Mouse (Mus musculus): ENCODE data around the gene Lrp4. TPM values are rescaled to one million over a fixed set of nuclear protein-coding genes. Genes with fewer than 3 reads are reported as not detected.

The Lrp4 gene
- polyA plus RNA-seq, 1 experiment from 2014 or later = 3.4 TPM

- Histone ChIP-seq H3K9ac (ENCODE audit: low read length) (peak within 1 kb of the TSS; percentile 51; the same call in 1 of the 2 replicates), H3K4me3 (ENCODE audit: low read depth, low read length) (peak within 1 kb of the TSS; percentile 48), H3K36me3 (ENCODE audit: control insufficient read depth, insufficient read depth, low read length) (no peaks in the 10 kb centered on the region), H3K9me3 (ENCODE audit: control insufficient read depth, low read length) (no peaks in the 10 kb centered on the region), H3K27ac (replicated peaks) (no peak within 1 kb of the TSS), H3K27me3 (ENCODE audit: control insufficient read depth, insufficient read depth, low read length) (no peaks in the 10 kb centered on the region), H3K4me2 (replicated peaks; ENCODE audit: low read depth) (peak within 1 kb of the TSS; percentile 60), H3K4me1 (replicated peaks; ENCODE audit: control insufficient read depth, insufficient read depth) (no peaks in the 10 kb centered on the region)
- ATAC-seq (ENCODE audit: low FRiP score, low TSS enrichment) (peak; percentile 94), DNase-seq (ENCODE audit: low spot score) (peak; percentile 90)
- under 1% methylated on average over 19 of the region's 19 CpGs for WGBS
- no peak for TF ChIP-seq EP300 (optimal IDR thresholded peaks at IDR 0.05)
- TF ChIP-seq CTCF (IDR thresholded peaks at IDR 0.05; ENCODE audit: low read depth) = no peak
Measured at GRCm38 (mm10) chr2:91444286-91444892, 12.9 kb upstream of the Lrp4 start, which contains the start of gene 1110051M20Rik. Gene 1110051M20Rik (minus strand): TSS chr2:91444704.

DNA sequence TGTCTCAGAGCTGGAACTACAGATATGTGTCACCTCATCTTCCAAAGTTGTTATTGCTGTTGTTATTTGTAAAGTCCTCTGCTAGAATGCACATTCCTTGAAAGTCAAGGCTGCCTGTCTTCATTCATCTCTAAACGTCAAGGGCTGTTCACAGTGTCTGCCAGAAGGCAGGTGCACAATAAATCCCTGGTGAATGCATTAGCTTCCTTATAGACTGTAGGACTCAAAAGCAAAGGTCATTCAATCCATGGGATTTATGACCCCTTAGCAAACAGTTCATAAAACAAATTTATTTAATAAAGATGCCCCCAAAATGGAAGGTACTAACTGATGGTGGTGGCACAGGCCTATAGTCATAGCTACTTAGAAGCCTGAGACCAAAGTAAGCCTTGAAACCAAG lies 7.6 kb upstream of the Lrp4 start:
- DNase-seq (ENCODE audit: low spot score) (no peak), ATAC-seq (ENCODE audit: low FRiP score, low TSS enrichment) (no peak)
- TF ChIP-seq EP300 (optimal IDR thresholded peaks at IDR 0.05) = no peak
- TF ChIP-seq CTCF (IDR thresholded peaks at IDR 0.05; ENCODE audit: low read depth) = no peak
- Histone ChIP-seq H3K4me1 (replicated peaks; ENCODE audit: control insufficient read depth, insufficient read depth) (no peaks in the 10 kb centered on the region), H3K4me3 (ENCODE audit: low read depth, low read length) (no peak overlapping the region), H3K36me3 (ENCODE audit: control insufficient read depth, insufficient read depth, low read length) (no peaks in the 10 kb centered on the region), H3K27me3 (ENCODE audit: control insufficient read depth, insufficient read depth, low read length) (no peaks in the 10 kb centered on the region), H3K9me3 (ENCODE audit: control insufficient read depth, low read length) (no peaks in the 10 kb centered on the region), H3K4me2 (replicated peaks; ENCODE audit: low read depth) (no peak overlapping the region), H3K9ac (ENCODE audit: low read length) (no peak overlapping the region), H3K27ac (replicated peaks) (no peak overlapping the region)
- WGBS = 55% methylated on average over 1 of the region's 1 CpGs

DNA sequence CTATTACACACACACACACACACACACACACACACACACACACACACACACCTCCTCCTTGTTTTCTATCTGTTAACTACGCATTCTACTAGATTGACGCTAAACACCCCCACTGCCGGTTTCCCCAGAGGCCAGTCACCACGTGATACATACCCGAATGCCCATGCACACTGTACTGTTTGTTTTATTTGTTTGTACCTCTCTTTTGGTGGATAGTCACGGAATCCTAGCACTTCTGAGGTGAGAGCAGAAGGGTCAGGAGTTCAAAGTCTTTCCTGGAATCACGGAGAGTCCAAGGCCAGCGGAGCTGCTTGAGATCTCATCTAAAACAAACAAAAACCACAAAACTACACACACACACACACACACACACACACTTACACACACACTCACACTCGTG lies 7.0 kb upstream of the Lrp4 start:
- H3K27me3 ChIP-seq (ENCODE audit: control insufficient read depth, insufficient read depth, low read length) = no peaks in the 10 kb centered on the region
- no peak for DNase-seq (ENCODE audit: low spot score)
- no peak overlapping the region for H3K27ac ChIP-seq (replicated peaks)
- H3K4me1 ChIP-seq (replicated peaks; ENCODE audit: control insufficient read depth, insufficient read depth) = no peaks in the 10 kb centered on the region
- whole genome bisulfite sequencing = 43% methylated on average over 9 of the region's 9 CpGs
- no peak overlapping the region for H3K9ac ChIP-seq (ENCODE audit: low read length)
- no peaks in the 10 kb centered on the region for H3K36me3 ChIP-seq (ENCODE audit: control insufficient read depth, insufficient read depth, low read length)
- TF ChIP-seq CTCF (IDR thresholded peaks at IDR 0.05; ENCODE audit: low read depth) = no peak
- no peak for TF ChIP-seq EP300 (optimal IDR thresholded peaks at IDR 0.05)
- H3K4me3 ChIP-seq (ENCODE audit: low read depth, low read length) = no peak overlapping the region
- no peaks in the 10 kb centered on the region for H3K9me3 ChIP-seq (ENCODE audit: control insufficient read depth, low read length)
- H3K4me2 ChIP-seq (replicated peaks; ENCODE audit: low read depth) = no peak overlapping the region
- peak; percentile 36; the same call in 1 of the 2 replicates for ATAC-seq (ENCODE audit: low FRiP score, low TSS enrichment)

- DNase-seq (ENCODE audit: low spot score) = peak; percentile 44
- no peak overlapping the region for H3K4me3 ChIP-seq (ENCODE audit: low read depth, low read length)
- no peaks in the 10 kb centered on the region for H3K27me3 ChIP-seq (ENCODE audit: control insufficient read depth, insufficient read depth, low read length)
- no peaks in the 10 kb centered on the region for H3K4me1 ChIP-seq (replicated peaks; ENCODE audit: control insufficient read depth, insufficient read depth)
- peak; percentile 33; the same call in 1 of the 2 replicates for ATAC-seq (ENCODE audit: low FRiP score, low TSS enrichment)
- H3K9me3 ChIP-seq (ENCODE audit: control insufficient read depth, low read length) = no peaks in the 10 kb centered on the region
- 29% methylated on average over 8 of the region's 8 CpGs for WGBS
- H3K4me2 ChIP-seq (replicated peaks; ENCODE audit: low read depth) = peak overlapping the region; percentile 3; the same call in 1 of the 2 replicates
- no peak overlapping the region for H3K9ac ChIP-seq (ENCODE audit: low read length)
- no peak overlapping the region for H3K27ac ChIP-seq (replicated peaks)
- no peak for TF ChIP-seq CTCF (IDR thresholded peaks at IDR 0.05; ENCODE audit: low read depth)
- H3K36me3 ChIP-seq (ENCODE audit: control insufficient read depth, insufficient read depth, low read length) = no peaks in the 10 kb centered on the region
Measured at GRCm38 (mm10) chr2:91452658-91453057, 4.7 kb upstream of the Lrp4 start.

GRCm38 (mm10) chr2:91453231-91454075 lies 3.9 kb upstream of the Lrp4 start:
- H3K27ac ChIP-seq (replicated peaks) = no peak overlapping the region
- 68% methylated on average over 9 of the region's 9 CpGs for WGBS
- no peak overlapping the region for H3K4me2 ChIP-seq (replicated peaks; ENCODE audit: low read depth)

GRCm38 (mm10) chr2:91454434-91454833 lies 2.9 kb upstream of the Lrp4 start:
- WGBS = 88% methylated on average over 3 of the region's 3 CpGs
- TF ChIP-seq CTCF (IDR thresholded peaks at IDR 0.05; ENCODE audit: low read depth) = no peak
- no peak for TF ChIP-seq EP300 (optimal IDR thresholded peaks at IDR 0.05)
- H3K4me2 ChIP-seq (replicated peaks; ENCODE audit: low read depth) = no peak overlapping the region

More at GRCm38 (mm10) chr2:91453231-91454075, 3.9 kb upstream of the Lrp4 start:
- no peaks in the 10 kb centered on the region for H3K4me1 ChIP-seq (replicated peaks; ENCODE audit: control insufficient read depth, insufficient read depth)
- no peak for DNase-seq (ENCODE audit: low spot score)
- no peak overlapping the region for H3K9ac ChIP-seq (ENCODE audit: low read length)
- H3K27me3 ChIP-seq (ENCODE audit: control insufficient read depth, insufficient read depth, low read length) = no peaks in the 10 kb centered on the region
- no peaks in the 10 kb centered on the region for H3K36me3 ChIP-seq (ENCODE audit: control insufficient read depth, insufficient read depth, low read length)
- H3K9me3 ChIP-seq (ENCODE audit: control insufficient read depth, low read length) = no peaks in the 10 kb centered on the region
- no peak overlapping the region for H3K4me3 ChIP-seq (ENCODE audit: low read depth, low read length)
- TF ChIP-seq EP300 (optimal IDR thresholded peaks at IDR 0.05) = no peak
- TF ChIP-seq CTCF (IDR thresholded peaks at IDR 0.05; ENCODE audit: low read depth) = peak; percentile 24; the same call in 1 of the 2 replicates
- no peak for ATAC-seq (ENCODE audit: low FRiP score, low TSS enrichment)

More at GRCm38 (mm10) chr2:91454434-91454833, 2.9 kb upstream of the Lrp4 start:
- DNase-seq (ENCODE audit: low spot score) = no peak
- no peaks in the 10 kb centered on the region for H3K36me3 ChIP-seq (ENCODE audit: control insufficient read depth, insufficient read depth, low read length)
- no peaks in the 10 kb centered on the region for H3K4me1 ChIP-seq (replicated peaks; ENCODE audit: control insufficient read depth, insufficient read depth)
- no peaks in the 10 kb centered on the region for H3K27me3 ChIP-seq (ENCODE audit: control insufficient read depth, insufficient read depth, low read length)
- no peaks in the 10 kb centered on the region for H3K9me3 ChIP-seq (ENCODE audit: control insufficient read depth, low read length)
- H3K4me3 ChIP-seq (ENCODE audit: low read depth, low read length) = no peak overlapping the region
- no peak overlapping the region for H3K9ac ChIP-seq (ENCODE audit: low read length)
- no peak for ATAC-seq (ENCODE audit: low FRiP score, low TSS enrichment)
- no peak overlapping the region for H3K27ac ChIP-seq (replicated peaks)
